Mouse (Mus musculus) G1E (cell line): ENCODE data around the gene Slc29a1.

Source experiments
- CTCF ChIP-seq: IDR thresholded peaks from 2 replicates; pipeline ENCODE4 v1.5.1; 2012; ENCODE audit warnings: low read depth, low read length, inconsistent platforms, mixed read lengths
- GATA1 ChIP-seq: IDR thresholded peaks from 2 replicates; pipeline ENCODE4 v1.6.1; 2012; ENCODE audit warnings: borderline replicate concordance, low read length, inconsistent platforms, mixed read lengths

DNA sequence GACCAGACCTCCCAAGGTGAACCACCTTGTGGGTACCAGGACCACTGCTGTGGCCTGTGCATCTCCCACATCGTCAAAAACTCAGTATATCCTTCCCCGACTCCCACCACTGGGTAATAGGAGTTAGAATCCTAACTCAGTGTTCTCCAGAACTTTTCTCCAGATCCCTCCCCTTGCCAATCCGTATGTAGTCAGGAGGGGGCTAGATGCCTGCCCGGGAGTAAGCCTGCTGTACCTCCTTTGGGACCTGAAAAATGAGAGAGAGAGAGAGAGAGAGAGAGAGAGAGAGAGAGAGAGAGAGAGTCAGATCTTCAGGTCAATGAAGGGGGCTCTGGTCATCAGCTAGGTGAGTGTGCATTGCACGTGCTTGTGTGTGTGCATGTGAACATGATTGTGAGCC is 34.6 kb upstream of the Slc29a1 start:
- no peak for TF ChIP-seq GATA1
- TF ChIP-seq CTCF: no peak
